Mouse (Mus musculus) midbrain, embryonic 11.5 days (tissue): ENCODE measurements around the gene Nmrk2. TPM values are rescaled to one million over a fixed set of nuclear protein-coding genes. Genes with fewer than 3 reads are reported as not detected.
A peak's percentile ranks its signal among the peaks of the same experiment; 100 is the strongest.

Experiments used
- ATAC-seq: fragments of 200-750 bp; cut with Nextera tagmentation; 2 replicates; pipeline ENCODE4 v1.8.0; 2017; ENCODE audit warnings: moderate TSS enrichment, moderate library complexity; ENCODE audit not compliant: low FRiP score
- DNase-seq: peaks from one replicate; pipeline ENCODE4 v3.0.0; 2015; ENCODE audit warnings: low spot score; ENCODE audit errors: missing footprints
- H3K27ac ChIP-seq: fragments of 300-500 bp; sonication (generic); 2 replicates; pipeline ENCODE4 v1.5.1; 2014; ENCODE audit warnings: low read depth, low read length
- H3K27me3 ChIP-seq: fragments of 300-500 bp; sonication (generic); 2 replicates; pipeline ENCODE4 v1.6.1; 2014; ENCODE audit warnings: mild to moderate bottlenecking, low read length, moderate library complexity, mixed read lengths; ENCODE audit not compliant: control insufficient read depth, insufficient read depth
- H3K36me3 ChIP-seq: fragments of 300-500 bp; sonication (generic); 2 replicates; pipeline ENCODE4 v1.6.1; 2014; ENCODE audit warnings: mild to moderate bottlenecking, low read length, moderate library complexity, mixed read lengths; ENCODE audit not compliant: control insufficient read depth, insufficient read depth
- H3K4me1 ChIP-seq: fragments of 300-500 bp; sonication (generic); 2 replicates; pipeline ENCODE4 v1.6.1; 2014; ENCODE audit warnings: low read length; ENCODE audit not compliant: control insufficient read depth, insufficient read depth
- H3K4me2 ChIP-seq: fragments of 300-500 bp; sonication (generic); 2 replicates; pipeline ENCODE4 v1.6.1; 2014; ENCODE audit warnings: mild to moderate bottlenecking, moderate library complexity
- H3K4me3 ChIP-seq: fragments of 300-500 bp; sonication (generic); 2 replicates; pipeline ENCODE4 v1.5.1; 2014; ENCODE audit warnings: low read depth, low read length
- H3K9ac ChIP-seq: fragments of 300-500 bp; sonication (generic); 2 replicates; pipeline ENCODE4 v1.6.1; 2014; ENCODE audit warnings: low read length
- H3K9me3 ChIP-seq: fragments of 300-500 bp; sonication (generic); 2 replicates; pipeline ENCODE4 v1.6.1; 2016; ENCODE audit warnings: low read length; ENCODE audit not compliant: control insufficient read depth
- WGBS: fragments of 180-500 bp; shearing (Covaris S2); extraction: QIAGEN DNeasy Blood & Tissue Kit; methylation state at CpG from one replicate; pipeline ENCODE4 v1.1.7; 2014; 5-methylcytosine and 5-hydroxymethylcytosine counted together
- polyA plus RNA-seq: library from polyadenylated mRNA; unstranded; fragments of >200 nt; fragmentation: Nextera tagmentation; extraction: Ambion mirVana; gene quantifications from 2 replicates; pipeline ENCODE4 v1.2.1, GENCODE M21; 2014

Gene Nmrk2
- polyA plus RNA-seq, 1 experiment from 2014 or later, result not detected

GRCm38 (mm10) chr10:81192270-81192967, 9.4 kb downstream of the Nmrk2 start:
- DNase-seq (peak; percentile 97), ATAC-seq (peak; percentile 84)
- Histone ChIP-seq H3K9ac (peak overlapping the region; percentile 86), H3K4me1 (peaks cover 15% of the 10 kb centered on the region), H3K36me3 (peaks cover 2% of the 10 kb centered on the region; the same call in 1 of the 2 replicates), H3K4me3 (peak overlapping the region; percentile 62), H3K9me3 (no peaks in the 10 kb centered on the region), H3K4me2 (peak overlapping the region; percentile 95), H3K27me3 (peaks cover 21% of the 10 kb centered on the region), H3K27ac (peak overlapping the region; percentile 77)
- 1% methylated on average over 92 of the region's 93 CpGs for WGBS

- H3K36me3 ChIP-seq, result peaks cover 5% of the 10 kb centered on the region; the same call in 1 of the 2 replicates
- DNase-seq (no peak), ATAC-seq (no peak)
- no peak overlapping the region for H3K4me3 ChIP-seq
- H3K9me3 ChIP-seq, result no peaks in the 10 kb centered on the region
- peaks cover 15% of the 10 kb centered on the region for H3K4me1 ChIP-seq
- H3K4me2 ChIP-seq, result no peak overlapping the region
- no peak overlapping the region; the same call in 1 of the 2 replicates for H3K9ac ChIP-seq
- H3K27ac ChIP-seq, result no peak overlapping the region
- peaks cover 21% of the 10 kb centered on the region for H3K27me3 ChIP-seq
- WGBS, result 90% methylated on average over 18 of the region's 18 CpGs
These were observed 10.4 kb downstream of the Nmrk2 start for GRCm38 (mm10) chr10:81191342-81191982.

- H3K36me3 ChIP-seq, result peaks cover 5% of the 10 kb centered on the region; the same call in 1 of the 2 replicates
- no peaks in the 10 kb centered on the region for H3K9me3 ChIP-seq
- ATAC-seq (no peak), DNase-seq (no peak)
- H3K27me3 ChIP-seq, result peaks cover 21% of the 10 kb centered on the region
- 75% methylated on average over 6 of the region's 6 CpGs for WGBS
- H3K4me2 ChIP-seq, result no peak overlapping the region
- H3K27ac ChIP-seq, result no peak overlapping the region
- H3K9ac ChIP-seq, result no peak overlapping the region
- no peak overlapping the region for H3K4me3 ChIP-seq
- H3K4me1 ChIP-seq, result peaks cover 15% of the 10 kb centered on the region
These were observed 10.9 kb downstream of the Nmrk2 start for GRCm38 (mm10) chr10:81190912-81191321.

- H3K9me3 ChIP-seq, result no peaks in the 10 kb centered on the region
- WGBS, result 71% methylated on average over 31 of the region's 31 CpGs
- H3K4me3 ChIP-seq, result no peak overlapping the region
- peak; percentile 93 for DNase-seq
- H3K36me3 ChIP-seq, result peaks cover 5% of the 10 kb centered on the region; the same call in 1 of the 2 replicates
- peaks cover 15% of the 10 kb centered on the region for H3K4me1 ChIP-seq
- H3K27ac ChIP-seq, result no peak overlapping the region
- peaks cover 16% of the 10 kb centered on the region for H3K27me3 ChIP-seq
- no peak for ATAC-seq
- H3K9ac ChIP-seq, result no peak overlapping the region
- no peak overlapping the region for H3K4me2 ChIP-seq
These were observed 11.5 kb downstream of the Nmrk2 start for GRCm38 (mm10) chr10:81190236-81190911.

GRCm38 (mm10) chr10:81189821-81190220, 12.0 kb downstream of the Nmrk2 start:
- Histone ChIP-seq H3K27ac (no peak overlapping the region), H3K9ac (no peak overlapping the region), H3K4me1 (peaks cover 15% of the 10 kb centered on the region), H3K4me2 (no peak overlapping the region), H3K36me3 (peaks cover 5% of the 10 kb centered on the region; the same call in 1 of the 2 replicates), H3K9me3 (no peaks in the 10 kb centered on the region), H3K27me3 (peaks cover 11% of the 10 kb centered on the region), H3K4me3 (no peak overlapping the region)
- 77% methylated on average over 26 of the region's 26 CpGs for WGBS
- ATAC-seq, result no peak
- no peak for DNase-seq

GRCm38 (mm10) chr10:81187161-81187560, 14.7 kb downstream of the Nmrk2 start:
- Histone ChIP-seq H3K4me2 (no peak overlapping the region), H3K36me3 (peaks cover 6% of the 10 kb centered on the region)

GRCm38 (mm10) chr10:81184765-81185164, 17.1 kb downstream of the Nmrk2 start:
- 69% methylated on average over 4 of the region's 4 CpGs for WGBS
- peaks cover 28% of the 10 kb centered on the region for H3K36me3 ChIP-seq
- peaks cover 7% of the 10 kb centered on the region for H3K4me1 ChIP-seq
- no peak for DNase-seq
- no peak overlapping the region for H3K4me2 ChIP-seq
- H3K4me3 ChIP-seq, result no peak overlapping the region
- H3K9me3 ChIP-seq, result no peaks in the 10 kb centered on the region
- H3K27ac ChIP-seq, result no peak overlapping the region
- no peak overlapping the region for H3K9ac ChIP-seq
- no peak for ATAC-seq
- H3K27me3 ChIP-seq, result no peaks in the 10 kb centered on the region

More at GRCm38 (mm10) chr10:81187161-81187560, 14.7 kb downstream of the Nmrk2 start:
- Histone ChIP-seq H3K9me3 (no peaks in the 10 kb centered on the region), H3K27ac (no peak overlapping the region), H3K9ac (no peak overlapping the region), H3K27me3 (no peaks in the 10 kb centered on the region), H3K4me1 (peaks cover 10% of the 10 kb centered on the region), H3K4me3 (no peak overlapping the region)
- DNase-seq (no peak), ATAC-seq (no peak)
- 92% methylated on average over 9 of the region's 9 CpGs for WGBS

GRCm38 (mm10) chr10:81183805-81184204, 18.0 kb downstream of the Nmrk2 start, which contains the start of gene 4930442H23Rik:
Gene 4930442H23Rik, minus strand, starts transcription at chr10:81183849.
- Histone ChIP-seq H3K27me3 (no peaks in the 10 kb centered on the region), H3K9me3 (no peaks in the 10 kb centered on the region), H3K4me3 (peak within 1 kb of the TSS; percentile 75), H3K36me3 (peaks cover 38% of the 10 kb centered on the region), H3K9ac (peak within 1 kb of the TSS; percentile 73), H3K4me2 (peak within 1 kb of the TSS; percentile 63), H3K4me1 (peaks cover 9% of the 10 kb centered on the region), H3K27ac (peak within 1 kb of the TSS; percentile 40; the same call in 1 of the 2 replicates)
- no peak for ATAC-seq
- DNase-seq, result no peak
- WGBS, result 90% methylated on average over 5 of the region's 5 CpGs
